Mouse (Mus musculus): Measurements from ENCODE around the gene Bad.

Bad gene

DNA sequence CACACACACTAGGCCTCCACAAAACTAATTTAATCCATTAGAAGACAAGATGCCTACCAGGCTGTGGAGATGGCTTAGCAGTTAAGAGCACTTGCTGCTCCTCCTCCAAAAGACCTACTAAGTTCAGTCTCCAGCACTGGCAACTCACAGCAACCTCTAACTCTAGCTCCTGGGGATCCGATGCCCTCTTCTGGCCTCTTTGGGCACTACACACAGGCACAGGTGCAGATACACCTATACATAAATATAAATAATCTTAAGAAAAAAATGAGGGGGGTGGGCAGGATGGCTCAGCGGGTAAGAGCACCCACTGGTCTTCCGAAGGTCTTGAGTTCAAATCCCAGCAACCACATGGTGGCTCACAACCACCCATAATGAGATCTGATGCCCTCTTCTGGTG lies 5.4 kb upstream of the Bad start:
- no peak for DNase-seq

DNA sequence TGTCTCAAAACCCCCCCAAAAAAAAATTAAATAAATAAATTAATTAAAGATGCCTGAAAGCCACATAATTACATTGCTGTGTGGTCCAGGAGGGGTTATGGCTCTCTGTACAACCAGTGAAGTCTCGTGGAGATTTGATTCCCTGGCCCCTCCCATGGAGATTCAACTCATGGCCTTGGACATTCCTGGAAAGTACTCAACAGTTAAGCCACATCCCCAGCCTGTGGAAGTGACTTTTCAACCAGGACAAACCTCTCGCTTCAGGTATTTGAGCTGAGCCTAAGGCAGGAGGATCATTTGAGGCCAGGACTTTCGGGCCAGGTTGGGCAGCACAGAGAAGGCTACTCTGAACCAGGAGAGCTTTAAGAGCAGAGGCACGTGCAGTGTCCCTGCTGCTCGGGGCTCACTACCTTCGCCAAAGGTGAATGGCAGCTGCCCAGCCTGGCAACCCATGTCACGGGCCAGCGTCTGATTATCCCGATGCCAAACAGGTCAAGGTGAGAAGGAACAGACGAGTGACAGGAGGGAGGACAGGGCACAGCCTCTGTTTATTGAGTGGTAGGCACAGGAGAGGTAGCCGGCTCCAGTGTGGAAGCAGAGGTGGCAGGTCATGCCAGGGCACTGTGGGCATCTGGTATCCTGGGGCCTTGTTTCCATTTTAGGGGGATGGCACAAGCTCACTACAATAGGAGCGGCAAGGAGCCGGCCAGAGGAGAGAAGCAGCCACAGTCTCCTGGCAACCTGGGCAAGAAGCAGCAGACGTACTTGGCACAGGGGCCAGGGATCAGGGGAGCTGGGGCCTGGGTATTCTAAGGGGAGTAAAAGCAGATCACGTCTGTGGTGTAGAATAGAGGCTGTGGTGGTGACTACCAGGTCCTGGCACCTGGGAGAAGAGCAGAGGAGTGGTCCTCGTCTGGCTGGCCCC lies 3.9 kb upstream of the Bad start:
- DNase-seq: no peak

DNA sequence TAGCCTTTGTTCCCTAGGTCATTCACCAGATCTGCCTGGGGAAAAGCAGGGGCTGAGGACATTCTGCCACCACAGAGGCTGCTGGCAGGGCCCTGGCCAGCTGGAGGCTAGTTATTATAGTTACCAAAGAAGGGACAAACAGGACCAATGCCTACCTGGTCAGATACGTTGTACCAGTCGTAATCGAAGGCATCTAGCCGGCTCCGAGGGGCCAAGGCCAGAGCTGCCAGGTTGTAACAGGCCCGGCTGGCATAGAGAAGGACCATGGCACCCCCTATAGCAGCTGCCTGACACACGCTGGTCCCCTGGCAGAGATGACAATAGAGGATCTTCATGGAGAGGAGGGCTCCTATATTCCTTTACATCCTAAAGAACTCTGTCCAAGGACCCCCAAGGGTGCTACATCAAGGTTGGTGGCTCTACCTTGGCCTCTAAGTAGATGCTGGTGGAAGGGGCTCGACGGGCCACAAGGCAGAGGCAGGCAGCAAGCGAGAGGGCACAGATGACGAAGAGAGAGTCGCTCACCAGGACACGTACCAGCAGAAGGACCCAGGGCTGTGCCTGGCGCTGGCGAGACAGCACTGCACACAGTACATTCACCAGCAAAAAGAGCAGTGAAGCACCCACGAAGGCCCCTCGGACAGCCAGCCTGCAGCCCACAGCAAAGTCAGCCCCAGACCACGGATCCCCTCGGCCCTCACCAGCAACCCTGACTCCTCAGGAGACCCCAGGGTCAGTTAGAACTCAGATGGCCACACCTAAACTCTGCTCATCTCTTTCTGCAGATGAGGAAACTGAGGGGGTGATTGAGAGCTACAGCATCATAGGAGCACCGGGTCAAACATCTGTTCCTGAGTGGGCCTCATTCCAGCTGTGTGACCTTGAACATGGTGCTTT lies 2.3 kb upstream of the Bad start:
- DNase-seq: no peak

DNA sequence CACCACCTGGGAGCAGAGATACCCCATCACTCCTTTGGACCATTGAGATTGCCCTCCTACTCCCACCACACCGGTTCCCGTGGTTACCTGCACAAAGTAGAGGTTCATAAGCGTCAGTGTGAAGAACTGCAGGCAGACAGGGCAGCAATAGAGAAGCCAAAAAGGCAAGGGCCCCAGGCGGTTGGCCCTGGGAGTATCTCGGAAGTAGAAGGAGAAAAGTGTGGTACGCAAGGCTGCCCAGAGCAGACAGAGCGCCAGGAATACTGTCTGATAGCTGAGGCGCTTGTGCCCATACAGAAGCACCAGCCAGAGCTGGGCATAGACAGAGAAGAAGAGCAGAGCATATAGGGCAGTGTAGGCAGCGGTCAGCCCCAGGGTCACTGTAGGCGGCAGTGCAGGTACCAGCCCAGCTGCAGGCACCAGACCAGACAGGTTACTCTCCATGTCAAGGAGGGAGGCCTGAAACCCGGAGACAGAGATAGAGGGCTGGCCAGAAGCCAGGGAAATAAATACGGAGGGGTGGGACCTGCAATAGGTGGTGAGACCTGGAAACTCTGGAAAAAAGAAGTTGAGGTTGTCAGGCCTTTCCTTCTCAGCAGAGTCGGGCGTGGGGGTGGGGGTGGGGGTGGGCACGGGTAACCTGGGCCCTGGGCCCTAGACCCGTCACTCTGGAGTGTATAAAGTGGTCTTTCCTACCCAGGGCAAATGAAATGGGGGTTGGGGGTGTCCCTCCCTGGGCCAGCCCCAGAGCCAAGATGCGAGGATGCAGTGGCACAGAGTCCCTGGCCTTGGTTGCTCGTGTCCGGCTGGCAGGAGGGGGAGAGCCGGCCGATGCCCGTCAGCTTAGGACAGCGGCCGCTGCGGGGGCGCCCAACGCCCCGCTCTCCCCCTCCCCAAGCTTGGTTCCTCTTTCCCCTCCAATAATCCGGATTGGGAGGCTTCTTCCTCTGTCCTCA lies 987 bp upstream of the Bad start:
- DNase-seq: no peak

DNA sequence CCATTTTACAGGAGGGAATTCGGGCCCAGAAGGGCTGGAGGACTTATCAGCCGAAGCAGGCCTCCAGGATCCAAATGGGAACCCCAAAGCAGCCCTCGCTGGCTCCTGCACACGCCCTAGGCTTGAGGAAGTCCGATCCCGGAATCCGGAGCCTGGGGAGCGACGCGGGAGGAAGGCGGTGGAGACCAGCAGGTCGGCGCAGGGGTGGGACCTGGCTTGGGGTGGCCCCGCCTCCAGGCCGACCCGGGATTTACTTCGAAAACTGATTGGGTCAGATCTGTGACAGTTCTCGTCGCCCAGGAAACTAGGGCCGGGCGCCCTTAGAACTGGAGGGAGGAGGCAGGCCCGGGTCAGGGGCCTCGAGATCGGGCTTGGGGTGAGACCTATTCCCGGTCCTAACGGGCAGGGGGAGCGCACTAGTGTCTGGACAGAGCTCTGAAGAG lies 609 bp downstream of the Bad start, which contains the start of gene Gpr137:
Gene Gpr137, minus strand, starts transcription at position 232 of the 443 bp plus-strand sequence.
- DNase-seq: peak; percentile 80

DNA sequence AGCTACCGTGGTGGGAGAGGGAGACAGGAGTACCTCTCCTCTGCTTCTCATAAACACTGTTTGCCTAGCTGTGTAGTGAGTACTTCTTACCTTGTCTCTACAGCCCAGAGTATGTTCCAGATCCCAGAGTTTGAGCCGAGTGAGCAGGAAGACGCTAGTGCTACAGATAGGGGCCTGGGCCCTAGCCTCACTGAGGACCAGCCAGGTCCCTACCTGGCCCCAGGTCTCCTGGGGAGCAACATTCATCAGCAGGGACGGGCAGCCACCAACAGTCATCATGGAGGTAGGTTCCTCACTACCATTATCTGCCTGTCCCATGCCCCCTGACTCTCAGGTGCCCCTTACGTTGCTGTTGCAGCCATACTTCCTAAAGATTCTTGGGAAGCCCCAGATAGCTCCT lies 1.1 kb downstream of the Bad start:
- no peak for DNase-seq

DNA sequence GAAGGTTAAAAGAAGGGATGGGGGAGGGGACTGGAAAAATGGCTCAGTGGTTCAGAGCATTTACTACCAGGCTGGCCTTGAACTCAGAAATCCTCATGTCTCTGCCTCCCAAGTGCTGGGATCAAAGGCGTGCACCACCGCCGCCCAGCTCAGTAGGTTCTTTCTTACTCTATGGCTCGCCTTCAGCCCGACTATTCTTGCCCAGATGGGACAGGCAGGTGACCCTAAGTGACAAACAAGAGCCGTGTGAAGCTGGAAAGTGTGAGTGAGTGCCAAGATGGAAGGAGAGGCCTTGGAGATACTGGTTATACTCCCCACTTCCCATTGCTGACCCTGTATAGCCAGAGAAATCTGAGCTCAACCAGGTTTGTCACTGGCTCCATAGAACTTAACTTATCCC lies 2.0 kb downstream of the Bad start:
- DNase-seq: no peak

DNA sequence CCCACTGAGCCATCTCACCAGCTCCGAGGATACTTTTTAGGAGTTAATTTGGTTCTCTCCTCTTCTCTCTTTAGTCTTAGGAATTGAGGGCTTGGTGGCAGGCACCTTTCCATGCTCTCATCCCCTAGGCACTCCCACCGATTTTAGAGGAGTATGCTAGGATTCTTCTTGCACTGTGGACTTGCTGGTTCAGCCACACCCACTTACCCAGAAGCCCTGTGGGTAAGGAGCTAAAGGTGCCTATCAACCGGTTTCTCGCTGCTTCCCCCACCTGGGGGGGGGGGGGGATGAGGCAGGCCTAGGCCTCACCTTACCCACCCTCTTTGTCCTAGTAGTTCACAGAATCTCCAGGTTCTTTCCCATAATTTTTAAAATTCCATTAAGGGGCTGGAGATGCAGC lies 6.1 kb downstream of the Bad start:
- no peak for DNase-seq

DNA sequence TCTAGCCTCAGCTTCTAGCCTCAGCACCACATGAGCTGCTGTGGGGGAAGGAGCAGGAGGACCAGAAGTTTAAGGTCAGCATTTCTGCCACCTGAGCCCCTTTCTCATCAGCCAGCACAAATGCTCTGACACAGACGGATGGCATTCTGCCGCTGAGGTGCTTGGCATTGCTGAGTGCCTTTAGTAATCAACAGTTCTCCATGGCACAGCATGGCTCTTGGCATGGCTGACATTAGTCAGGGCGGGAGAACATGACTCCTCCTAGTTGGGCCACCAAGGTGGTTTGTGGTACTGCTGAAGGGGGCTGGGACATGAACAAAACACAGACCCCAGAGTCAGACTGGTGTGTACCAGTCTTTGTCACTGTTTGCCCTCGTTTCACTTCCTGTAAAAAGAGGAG lies 6.5 kb downstream of the Bad start:
- no peak for DNase-seq

DNA sequence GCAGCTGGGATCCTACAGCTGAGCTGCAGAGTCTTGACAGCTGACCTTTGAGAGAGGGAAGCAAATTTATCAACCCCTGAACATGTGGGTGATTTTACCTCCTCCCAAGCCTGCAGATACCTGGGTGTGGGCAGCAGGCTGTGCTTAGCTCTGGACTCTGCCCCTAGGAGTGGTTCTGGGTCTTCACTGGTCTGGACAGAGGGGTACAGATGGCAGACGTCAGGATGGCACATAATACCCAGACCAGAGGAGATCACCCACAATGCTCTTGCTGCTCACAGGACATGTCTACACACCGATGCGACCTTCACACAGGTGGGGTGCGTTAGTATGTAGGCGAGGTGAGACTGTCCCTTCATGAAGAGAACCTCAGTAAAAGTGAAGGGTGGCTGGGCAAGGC lies 7.9 kb downstream of the Bad start:
- no peak for DNase-seq

DNA sequence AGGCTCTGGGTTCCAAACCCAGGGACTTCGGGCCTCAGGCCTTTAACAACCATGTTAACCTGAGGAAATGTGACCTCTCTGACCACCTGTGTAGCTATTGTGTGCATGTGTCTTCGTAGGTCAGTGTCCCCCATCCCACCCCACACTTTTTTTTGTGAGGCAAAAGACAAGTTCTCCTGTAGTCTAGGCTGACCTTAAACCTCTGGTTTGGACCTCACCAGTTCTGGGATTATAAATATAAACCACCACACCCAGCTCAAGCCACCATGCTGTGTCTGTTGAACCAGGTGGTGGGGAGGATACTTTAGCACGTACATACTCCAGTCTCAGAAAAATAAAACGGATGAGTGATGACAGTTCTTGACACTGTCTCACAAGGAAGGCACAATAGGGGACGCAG lies 8.3 kb downstream of the Bad start:
- DNase-seq: no peak

DNA sequence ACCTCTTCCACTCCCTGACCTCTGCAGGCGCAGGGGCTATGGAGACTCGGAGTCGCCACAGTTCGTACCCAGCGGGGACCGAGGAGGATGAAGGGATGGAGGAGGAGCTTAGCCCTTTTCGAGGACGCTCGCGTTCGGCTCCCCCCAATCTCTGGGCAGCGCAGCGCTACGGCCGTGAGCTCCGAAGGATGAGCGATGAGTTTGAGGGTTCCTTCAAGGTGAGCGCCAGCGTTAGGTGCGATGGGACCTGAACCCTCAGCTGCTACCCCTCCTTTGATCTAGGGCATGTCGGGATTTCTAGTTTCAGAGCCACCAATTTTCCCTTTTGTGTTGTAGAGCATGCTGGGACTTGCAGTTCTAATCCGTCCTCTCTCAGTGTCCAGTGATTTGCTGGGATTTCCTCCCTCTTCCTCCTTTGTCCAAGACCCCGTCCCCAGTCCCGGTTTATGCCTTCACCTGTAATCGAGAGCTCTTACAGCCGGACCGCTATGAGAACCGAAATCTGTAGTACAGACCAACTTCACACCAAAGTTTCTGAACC lies 9.0 kb downstream of the Bad start:
- DNase-seq: peak; percentile 52

DNA sequence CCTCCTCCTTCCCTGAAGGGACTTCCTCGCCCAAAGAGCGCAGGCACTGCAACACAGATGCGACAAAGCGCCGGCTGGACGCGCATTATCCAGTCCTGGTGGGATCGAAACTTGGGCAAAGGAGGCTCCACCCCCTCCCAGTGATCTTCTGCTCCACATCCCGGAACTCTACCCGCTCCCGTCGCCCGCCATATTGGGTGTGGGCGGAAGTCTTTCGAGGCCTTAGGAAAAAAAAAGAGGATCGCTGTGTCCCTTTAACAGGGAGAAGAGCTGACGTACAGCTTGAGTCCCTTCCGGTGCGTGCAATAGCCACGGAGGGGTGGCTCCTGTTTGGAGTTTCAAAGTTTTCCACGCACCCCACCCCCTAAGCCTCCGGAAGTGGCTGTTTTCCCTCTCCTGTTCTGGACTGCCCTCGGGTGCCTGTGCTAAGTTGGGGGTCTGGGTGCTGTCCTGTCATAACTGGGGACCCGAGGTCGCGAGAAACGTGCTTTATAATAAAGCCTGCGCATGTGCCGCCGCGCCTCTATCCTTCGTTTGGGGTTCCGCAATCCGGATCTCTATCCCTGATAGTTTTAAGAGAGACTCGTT lies 9.8 kb downstream of the Bad start:
- DNase-seq: peak; percentile 82

DNA sequence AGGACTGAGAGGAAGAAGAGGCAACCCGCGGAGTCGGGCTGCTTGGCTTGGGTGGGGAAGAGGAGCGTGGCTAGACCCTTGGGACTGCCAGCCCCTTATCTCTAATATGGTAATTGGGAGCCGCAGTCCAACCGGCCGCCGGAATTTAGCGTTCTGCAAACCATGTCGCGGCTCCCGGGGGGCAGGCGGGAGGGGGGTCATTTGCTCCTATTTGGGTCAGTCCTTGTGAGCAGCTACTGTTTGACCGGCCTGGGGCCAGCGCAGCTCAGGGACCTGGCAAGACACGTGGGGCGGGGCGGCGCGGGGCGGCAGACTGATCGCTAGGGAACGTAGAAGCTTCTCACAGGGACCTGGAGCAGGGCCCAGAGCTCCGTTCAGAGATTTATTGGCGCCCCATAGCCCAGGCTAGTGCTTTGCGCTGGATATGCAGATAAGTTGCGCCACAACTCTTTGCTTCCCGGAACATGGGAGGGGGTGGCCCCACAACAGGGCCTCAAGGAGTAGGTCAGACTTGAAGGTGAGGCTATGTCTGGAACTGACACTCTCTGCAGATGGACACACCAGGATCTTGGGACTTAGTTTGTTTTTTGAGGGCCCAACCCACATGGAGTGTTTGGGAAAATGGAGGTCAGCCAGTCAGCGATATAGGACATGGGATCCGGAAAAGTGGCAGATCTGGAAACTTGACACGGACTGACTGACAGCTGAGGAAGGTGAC lies 10.5 kb downstream of the Bad start:
- peak; percentile 67 for DNase-seq

DNA sequence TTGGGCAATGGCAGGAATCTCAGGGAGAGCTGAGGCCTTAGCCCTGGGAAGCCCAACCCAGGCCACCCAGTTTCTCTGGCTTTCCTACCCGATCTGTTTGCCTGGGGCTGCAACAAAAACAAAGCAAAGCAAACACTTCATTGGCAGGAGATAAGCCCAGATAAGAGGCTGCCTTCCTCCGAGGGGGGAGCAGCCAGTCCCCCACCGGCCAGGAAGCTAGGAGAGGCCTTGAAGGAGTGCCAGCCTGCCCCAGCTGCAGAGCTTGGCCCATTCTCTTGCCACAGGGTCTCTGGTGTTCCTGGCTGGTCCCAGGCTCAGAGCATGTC lies 11.0 kb downstream of the Bad start:
- DNase-seq: no peak

DNA sequence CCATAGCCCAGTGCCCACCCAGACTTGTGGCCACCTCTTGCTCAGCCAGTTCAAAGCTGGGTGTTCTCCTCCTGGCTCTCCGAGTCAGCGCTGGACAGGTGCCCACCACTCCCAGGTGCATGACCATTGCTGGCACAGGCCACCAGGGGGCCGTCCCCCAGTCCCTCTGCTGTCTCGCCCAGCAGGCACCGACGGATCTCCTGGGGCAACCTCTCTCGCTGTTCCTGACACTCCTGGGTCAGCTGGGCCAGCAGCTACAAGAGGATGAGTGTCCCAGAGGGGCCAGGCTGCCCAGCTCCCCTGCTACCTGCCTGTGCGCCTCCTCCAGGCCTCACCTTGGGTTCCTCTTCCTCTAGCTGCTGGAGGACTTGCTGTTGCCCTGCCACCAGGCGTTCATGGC lies 12.4 kb downstream of the Bad start:
- DNase-seq: no peak

DNA sequence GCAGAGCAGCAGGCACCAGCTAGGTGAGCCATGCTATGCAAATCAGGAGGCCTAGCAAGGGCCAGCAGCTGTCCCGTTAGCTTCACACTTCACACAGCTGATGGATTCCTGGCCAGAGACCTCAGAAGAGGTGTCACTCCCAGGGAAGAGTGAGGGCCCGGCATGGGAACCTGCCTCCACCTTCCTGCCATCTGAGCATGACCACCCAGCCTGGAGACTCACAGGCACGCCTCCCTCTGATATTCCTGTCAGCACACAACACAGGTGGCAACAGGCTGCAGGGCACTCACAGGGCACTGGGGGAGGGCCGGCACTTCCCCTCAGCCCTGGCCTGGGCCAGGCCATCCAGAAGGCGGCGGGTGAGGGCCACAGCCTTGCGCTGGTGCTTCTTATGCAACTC lies 13.8 kb downstream of the Bad start:
- no peak for DNase-seq

DNA sequence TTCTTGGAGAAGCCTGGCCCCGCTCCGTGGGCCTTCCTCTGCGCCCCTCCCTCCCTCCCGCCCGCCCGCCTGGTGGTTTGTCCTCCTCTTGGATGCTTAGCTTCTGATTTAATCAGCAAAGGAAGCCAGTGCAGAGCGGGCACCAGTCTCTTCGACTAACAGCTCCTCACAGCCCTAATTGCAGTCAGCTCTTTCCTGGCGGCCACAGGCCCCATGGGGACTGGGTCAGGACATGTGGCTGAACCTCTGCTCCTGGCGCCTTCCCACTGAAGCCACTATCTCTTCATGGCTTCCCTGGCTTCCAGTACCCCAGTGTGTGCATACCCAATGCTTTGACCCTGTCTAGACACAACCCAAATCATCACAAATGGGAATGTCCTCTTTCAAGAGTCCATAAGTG lies 14.8 kb downstream of the Bad start:
- no peak for DNase-seq

DNA sequence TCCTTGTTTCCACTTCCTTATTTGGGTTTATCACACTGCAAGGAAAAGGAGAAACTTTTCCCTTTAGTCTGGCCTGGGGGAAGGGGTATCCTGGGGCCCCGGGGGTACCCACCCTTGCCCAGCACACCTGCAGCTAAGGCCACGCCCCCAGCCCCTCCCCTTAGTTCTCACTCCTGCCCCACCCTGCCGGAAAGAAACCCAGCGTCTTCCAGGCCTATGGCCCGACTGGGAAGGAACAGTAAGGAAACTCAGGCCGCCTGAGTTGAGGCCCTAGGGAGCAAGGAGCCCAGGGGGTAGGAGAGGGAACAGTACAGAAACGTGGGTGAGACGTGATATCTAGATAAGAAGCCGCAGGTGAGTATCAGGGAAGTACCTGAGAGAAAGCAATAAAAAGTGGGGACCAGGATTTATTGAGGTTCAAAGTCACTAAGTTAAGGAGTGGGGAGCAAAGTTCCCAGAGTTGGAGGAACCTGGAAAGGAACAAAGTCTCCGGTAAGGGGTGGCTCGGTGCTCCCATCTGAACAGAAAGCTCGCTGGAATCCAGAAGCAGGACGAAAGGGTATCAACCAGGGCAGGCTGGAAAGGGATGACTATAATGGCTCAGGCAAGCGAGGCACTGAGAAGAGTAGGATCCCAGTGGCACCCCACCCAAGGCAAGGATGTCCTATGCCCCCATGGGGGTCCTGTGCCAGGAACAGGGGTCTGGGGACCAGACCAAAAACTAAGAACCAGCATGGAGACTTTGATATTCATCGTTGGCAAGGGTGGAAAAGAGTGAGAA lies 27.0 kb downstream of the Bad start:
- DNase-seq: no peak

DNA sequence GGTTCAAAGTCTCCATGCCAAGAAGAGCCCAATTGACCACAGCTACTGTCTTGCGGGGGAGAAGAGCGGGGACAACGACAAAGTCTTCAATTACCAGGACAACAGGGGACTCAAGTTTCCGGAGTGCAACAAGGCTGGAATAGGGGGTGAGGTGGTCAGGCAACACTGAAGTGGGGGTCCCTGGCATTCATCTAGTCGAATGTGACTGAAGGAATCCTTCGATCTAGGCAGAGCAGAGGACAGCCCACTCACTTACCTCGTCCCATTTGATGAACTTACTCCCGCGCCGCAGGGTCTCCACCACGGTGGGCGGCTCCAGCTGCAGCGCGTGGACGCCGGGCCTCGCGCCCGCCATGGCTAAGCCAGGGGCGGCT lies 27.6 kb downstream of the Bad start:
- DNase-seq: no peak

Data from right cerebral cortex, postnatal 4 days (tissue).